Mouse (Mus musculus): ENCODE measurements around the gene Slc18a3. TPM values are rescaled to one million over a fixed set of nuclear protein-coding genes. Genes with fewer than 3 reads are reported as not detected.
A peak's percentile ranks its signal among the peaks of the same experiment; 100 is the strongest.

The Slc18a3 gene
- polyA plus RNA-seq, 1 experiment from 2014 or later = 30.0 TPM

DNA sequence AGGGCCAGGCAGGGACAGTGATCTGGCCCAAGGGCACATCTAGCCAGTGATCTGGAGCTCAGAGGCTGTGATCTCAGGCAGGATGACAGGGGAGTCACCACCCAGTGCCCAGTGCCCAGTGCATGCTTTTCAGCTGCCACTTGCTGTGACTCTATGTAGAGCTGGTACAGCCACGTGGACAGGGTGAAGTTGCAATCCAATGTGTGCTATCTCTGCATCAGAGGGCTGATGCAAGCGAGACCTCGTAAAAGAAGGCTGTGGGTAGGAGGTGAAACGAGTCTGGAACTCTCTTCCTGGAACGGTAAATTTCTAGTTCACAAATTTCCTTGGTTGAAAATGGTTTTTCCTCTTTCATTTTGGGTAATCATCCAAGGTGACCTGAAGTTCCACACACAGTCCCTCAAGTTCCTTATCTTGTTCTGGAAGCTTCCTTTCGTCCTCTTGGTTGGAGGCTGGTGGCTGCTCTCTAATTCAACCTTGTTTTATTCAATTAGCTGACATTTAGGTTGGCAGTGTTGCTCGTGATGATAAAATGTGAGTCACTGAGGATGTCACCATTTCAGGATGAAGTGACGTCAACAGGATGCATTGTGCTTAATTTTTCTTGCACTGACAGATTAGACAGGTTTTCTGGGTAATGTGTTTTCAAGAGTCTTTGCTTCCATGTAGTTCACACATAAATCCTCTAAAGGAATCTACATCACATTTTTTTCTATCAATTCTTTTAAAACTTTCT lies 31.6 kb upstream of the Slc18a3 start:
- no peaks in the 10 kb centered on the region for H3K27me3 ChIP-seq (replicated peaks)
- H3K4me3 ChIP-seq = no peak overlapping the region
- no peak overlapping the region for H3K4me2 ChIP-seq (replicated peaks)
- WGBS = 77% methylated on average over 8 of the region's 8 CpGs
- no peak for ATAC-seq (ENCODE audit: low FRiP score, low read depth)
- H3K4me1 ChIP-seq = peaks cover 5% of the 10 kb centered on the region; the same call in 1 of the 2 replicates
- no peaks in the 10 kb centered on the region for H3K36me3 ChIP-seq
- no peak overlapping the region for H3K27ac ChIP-seq
- H3K9me3 ChIP-seq = no peaks in the 10 kb centered on the region
- H3K9ac ChIP-seq = no peak overlapping the region

DNA sequence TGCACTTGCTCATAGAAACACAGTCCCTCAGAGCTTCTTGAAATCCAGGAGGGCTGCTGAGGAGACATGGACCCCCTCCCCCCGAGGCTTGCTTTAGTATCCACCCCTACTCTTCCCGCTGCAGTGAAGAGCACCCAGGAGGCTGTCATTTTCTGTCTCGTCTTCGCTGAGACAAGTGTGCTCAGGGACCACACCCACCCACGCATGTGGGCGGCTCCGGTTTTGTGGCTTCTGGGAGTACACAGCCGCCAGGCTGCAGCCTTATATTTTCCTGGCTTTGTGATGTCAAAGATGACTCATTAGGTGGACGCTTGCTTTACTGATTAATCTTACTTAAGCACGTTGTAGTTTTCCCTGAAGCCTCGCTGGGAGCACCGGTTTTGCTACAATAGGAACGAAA lies 27.9 kb upstream of the Slc18a3 start:
- no peak overlapping the region for H3K27ac ChIP-seq
- no peaks in the 10 kb centered on the region for H3K9me3 ChIP-seq
- 0 out of 2 replicates have a peak overlapping the region, but pooled peaks have one; percentile 4 for H3K4me3 ChIP-seq
- H3K36me3 ChIP-seq = no peaks in the 10 kb centered on the region
- H3K9ac ChIP-seq = no peak overlapping the region
- no peak for ATAC-seq (ENCODE audit: low FRiP score, low read depth)
- 22% methylated on average over 13 of the region's 13 CpGs for WGBS
- peaks cover 5% of the 10 kb centered on the region; the same call in 1 of the 2 replicates for H3K4me1 ChIP-seq
- H3K4me2 ChIP-seq (replicated peaks) = peak overlapping the region; percentile 49
- no peaks in the 10 kb centered on the region for H3K27me3 ChIP-seq (replicated peaks)

DNA sequence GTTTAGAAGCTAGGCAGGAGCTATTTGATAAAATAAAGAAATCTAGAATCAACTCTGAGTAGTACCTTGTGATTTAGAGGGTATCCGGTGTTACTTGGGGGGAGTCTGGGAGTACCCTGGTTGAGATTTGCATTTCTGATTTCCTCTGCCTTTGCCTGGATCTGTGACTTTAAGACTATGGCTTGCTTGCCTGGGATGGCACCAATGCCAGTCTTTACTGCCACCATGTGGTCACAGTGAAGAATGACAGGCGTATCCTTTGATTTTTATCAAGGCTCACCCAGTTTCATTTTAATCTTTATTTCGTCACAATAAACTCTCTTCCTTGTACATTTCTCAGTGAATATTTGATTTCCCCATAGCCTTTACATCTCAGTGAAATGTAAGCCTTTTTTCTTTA lies 17.4 kb upstream of the Slc18a3 start:
- no peak overlapping the region for H3K4me3 ChIP-seq
- no peak overlapping the region for H3K27ac ChIP-seq
- H3K4me2 ChIP-seq (replicated peaks) = no peak overlapping the region
- no peak overlapping the region for H3K9ac ChIP-seq
- ATAC-seq (ENCODE audit: low FRiP score, low read depth) = no peak
- H3K36me3 ChIP-seq = no peaks in the 10 kb centered on the region
- no peaks in the 10 kb centered on the region for H3K4me1 ChIP-seq
- H3K27me3 ChIP-seq (replicated peaks) = no peaks in the 10 kb centered on the region; the same call in 1 of the 2 replicates
- H3K9me3 ChIP-seq = no peaks in the 10 kb centered on the region
- 9% methylated on average over 3 of the region's 3 CpGs for WGBS

GRCm38 (mm10) chr14:32477581-32477980 lies 12.9 kb upstream of the Slc18a3 start:
- Histone ChIP-seq H3K4me3 (no peak overlapping the region), H3K4me2 (replicated peaks) (no peak overlapping the region), H3K27me3 (replicated peaks) (no peaks in the 10 kb centered on the region), H3K9me3 (no peaks in the 10 kb centered on the region), H3K36me3 (no peaks in the 10 kb centered on the region), H3K4me1 (no peaks in the 10 kb centered on the region), H3K9ac (no peak overlapping the region), H3K27ac (no peak overlapping the region)
- WGBS = 73% methylated on average over 1 of the region's 1 CpGs
- ATAC-seq (ENCODE audit: low FRiP score, low read depth) = no peak

- WGBS = 82% methylated on average over 6 of the region's 6 CpGs
- no peaks in the 10 kb centered on the region for H3K9me3 ChIP-seq
Observed at GRCm38 (mm10) chr14:32476559-32476958, 11.9 kb upstream of the Slc18a3 start.

GRCm38 (mm10) chr14:32472996-32473395 lies 8.3 kb upstream of the Slc18a3 start:
- Histone ChIP-seq H3K36me3 (no peaks in the 10 kb centered on the region), H3K4me1 (0 out of 2 replicates have a peak, but pooled peaks cover 7% of the 10 kb centered on the region), H3K4me2 (replicated peaks) (no peak overlapping the region), H3K9me3 (no peaks in the 10 kb centered on the region), H3K27ac (no peak overlapping the region), H3K4me3 (no peak overlapping the region), H3K27me3 (replicated peaks) (0 out of 2 replicates have a peak, but pooled peaks cover 7% of the 10 kb centered on the region), H3K9ac (no peak overlapping the region)
- peak; percentile 50; the same call in 1 of the 2 replicates for ATAC-seq (ENCODE audit: low FRiP score, low read depth)
- WGBS = 12% methylated on average over 4 of the region's 4 CpGs

More at GRCm38 (mm10) chr14:32476559-32476958, 11.9 kb upstream of the Slc18a3 start:
- Histone ChIP-seq H3K36me3 (no peaks in the 10 kb centered on the region), H3K4me3 (no peak overlapping the region), H3K4me2 (replicated peaks) (no peak overlapping the region), H3K4me1 (no peaks in the 10 kb centered on the region), H3K27ac (no peak overlapping the region), H3K27me3 (replicated peaks) (no peaks in the 10 kb centered on the region), H3K9ac (no peak overlapping the region)
- ATAC-seq (ENCODE audit: low FRiP score, low read depth) = no peak

- 5% methylated on average over 5 of the region's 5 CpGs for WGBS
- no peak overlapping the region for H3K4me2 ChIP-seq (replicated peaks)
- peaks cover 58% of the 10 kb centered on the region for H3K27me3 ChIP-seq (replicated peaks)
- H3K36me3 ChIP-seq = no peaks in the 10 kb centered on the region
- H3K9ac ChIP-seq = no peak overlapping the region
- H3K27ac ChIP-seq = no peak overlapping the region
- no peak overlapping the region for H3K4me3 ChIP-seq
- H3K4me1 ChIP-seq = peaks cover 22% of the 10 kb centered on the region
- no peaks in the 10 kb centered on the region for H3K9me3 ChIP-seq
- ATAC-seq (ENCODE audit: low FRiP score, low read depth) = no peak
Observed at GRCm38 (mm10) chr14:32467606-32468005, 3.0 kb upstream of the Slc18a3 start.

DNA sequence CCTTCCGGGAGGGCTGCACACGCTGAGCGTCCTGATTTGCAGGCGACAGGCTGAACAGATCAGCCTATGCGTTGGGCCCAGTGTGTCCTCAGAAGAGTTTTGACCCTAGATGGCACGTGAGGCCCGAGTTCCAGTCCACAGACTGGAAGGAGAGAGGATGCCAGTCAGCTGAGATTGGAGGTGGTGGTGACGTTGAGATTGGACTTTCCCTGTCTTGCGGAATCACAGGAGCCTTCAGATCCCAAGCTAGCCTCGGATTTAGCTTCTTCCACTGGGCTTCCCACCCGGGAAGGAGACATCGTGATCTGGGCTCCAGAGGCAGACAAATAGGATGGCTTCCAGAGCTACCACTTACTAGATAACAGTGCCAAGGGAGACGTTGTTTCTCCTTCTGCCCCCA lies 1.2 kb upstream of the Slc18a3 start, which contains the start of gene Chat:
TSS of gene Chat (minus strand) at position 101 of the 400 bp plus-strand sequence.
- Histone ChIP-seq H3K4me3 (peak within 1 kb of the TSS; percentile 23), H3K27ac (no peak within 1 kb of the TSS), H3K27me3 (replicated peaks) (peaks cover 75% of the 10 kb centered on the region), H3K9ac (peak within 1 kb of the TSS; percentile 43; the same call in 1 of the 2 replicates), H3K9me3 (no peaks in the 10 kb centered on the region), H3K4me1 (peaks cover 22% of the 10 kb centered on the region), H3K36me3 (no peaks in the 10 kb centered on the region), H3K4me2 (replicated peaks) (peak within 1 kb of the TSS; percentile 53)
- ATAC-seq (ENCODE audit: low FRiP score, low read depth) = no peak
- WGBS = 17% methylated on average over 13 of the region's 13 CpGs

DNA sequence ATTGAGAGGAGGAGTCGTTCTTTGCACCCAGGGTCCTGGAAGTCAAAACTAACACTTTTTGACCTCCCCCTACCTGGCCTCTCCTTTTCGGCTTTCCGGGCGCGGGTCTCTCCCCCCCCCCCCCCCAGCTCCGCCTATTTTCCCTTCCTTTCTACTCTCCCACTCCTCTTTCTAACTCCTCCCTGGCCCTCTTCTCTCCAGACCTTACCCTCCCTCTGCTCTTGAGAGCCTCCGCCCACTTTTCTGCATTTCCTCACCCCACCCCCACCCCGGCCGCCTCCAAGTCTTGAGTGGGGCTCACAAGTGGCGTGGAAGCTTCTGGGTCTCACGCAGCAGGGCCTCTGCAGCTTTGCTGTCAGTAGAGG lies 838 bp upstream of the Slc18a3 start:
- WGBS = under 1% methylated on average over 8 of the region's 11 CpGs
- Histone ChIP-seq H3K36me3 (no peaks in the 10 kb centered on the region), H3K4me1 (peaks cover 22% of the 10 kb centered on the region), H3K4me2 (replicated peaks) (peak overlapping the region; percentile 53), H3K9ac (0 out of 2 replicates have a peak overlapping the region, but pooled peaks have one; percentile 43), H3K27me3 (replicated peaks) (peaks cover 79% of the 10 kb centered on the region), H3K27ac (no peak overlapping the region), H3K9me3 (no peaks in the 10 kb centered on the region), H3K4me3 (peak overlapping the region; percentile 23)
- ATAC-seq (ENCODE audit: low FRiP score, low read depth) = no peak

DNA sequence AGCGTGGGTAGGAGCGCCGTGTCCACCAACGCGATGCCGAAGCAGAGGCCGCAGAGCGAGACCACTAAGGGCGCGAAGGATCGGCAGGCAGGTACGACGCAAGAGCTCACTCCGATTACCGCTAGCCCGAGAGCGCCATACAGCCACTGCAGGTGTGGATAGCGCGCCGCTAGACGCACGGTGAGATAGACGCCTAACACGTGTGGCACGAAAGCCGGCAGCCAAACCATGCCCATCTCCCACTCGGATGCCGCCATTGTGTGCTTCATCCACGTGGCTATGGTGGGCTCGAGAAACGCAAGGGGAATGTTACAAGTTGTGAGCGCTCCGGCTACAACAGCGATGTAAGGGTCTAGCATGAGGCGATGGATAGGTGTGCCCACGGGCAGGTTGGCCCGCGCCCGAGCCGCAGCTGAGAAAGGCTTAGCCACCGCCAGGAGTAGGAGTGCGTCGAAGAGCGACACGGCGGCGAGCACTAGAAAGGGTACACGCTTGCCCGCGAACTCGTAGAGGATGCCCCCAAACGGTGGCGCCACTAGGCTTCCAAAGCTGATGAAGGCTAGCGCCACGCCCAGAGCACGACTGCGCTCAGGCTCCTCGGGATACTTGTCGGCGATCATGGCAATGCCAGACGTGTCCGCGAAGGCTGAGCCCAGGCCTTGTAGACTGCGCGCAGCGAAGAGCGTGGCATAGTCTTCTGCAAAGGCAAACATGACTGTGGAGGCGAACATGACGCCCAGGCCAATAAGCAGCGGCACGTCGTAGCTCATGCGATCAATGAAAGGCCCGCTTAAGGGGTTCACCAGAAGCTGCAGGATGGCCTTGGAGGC lies 1.2 kb downstream of the Slc18a3 start:
- Histone ChIP-seq H3K27me3 (replicated peaks) (peaks cover 95% of the 10 kb centered on the region), H3K9me3 (no peaks in the 10 kb centered on the region), H3K4me1 (peaks cover 17% of the 10 kb centered on the region), H3K27ac (no peak overlapping the region), H3K36me3 (no peaks in the 10 kb centered on the region), H3K4me2 (replicated peaks) (peak overlapping the region; percentile 53), H3K4me3 (peak overlapping the region; percentile 23), H3K9ac (0 out of 2 replicates have a peak overlapping the region, but pooled peaks have one; percentile 43)
- ATAC-seq (ENCODE audit: low FRiP score, low read depth) = no peak
- WGBS = 3% methylated on average over 74 of the region's 74 CpGs

DNA sequence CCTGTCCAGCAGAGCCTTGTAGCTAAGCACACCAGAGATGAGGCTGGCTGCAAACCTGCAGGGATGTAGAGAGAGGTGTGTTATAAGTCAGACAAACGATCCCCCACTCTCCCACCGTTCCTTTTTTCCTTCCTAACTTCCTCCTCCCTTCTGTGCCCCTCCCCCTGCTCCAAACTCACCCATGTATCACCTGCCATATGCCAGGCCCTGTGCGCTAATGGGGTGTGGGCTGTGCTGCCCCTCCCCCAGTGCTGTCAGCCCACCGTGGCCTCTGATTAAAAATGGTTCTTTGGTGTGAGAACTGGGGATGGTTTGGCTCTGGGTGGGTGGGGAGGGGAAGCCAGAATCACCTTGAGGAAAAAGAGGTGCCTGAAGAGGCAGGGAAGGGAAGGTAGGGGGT lies 12.1 kb downstream of the Slc18a3 start:
- 10% methylated on average over 4 of the region's 4 CpGs for WGBS
- no peak overlapping the region for H3K4me2 ChIP-seq (replicated peaks)

DNA sequence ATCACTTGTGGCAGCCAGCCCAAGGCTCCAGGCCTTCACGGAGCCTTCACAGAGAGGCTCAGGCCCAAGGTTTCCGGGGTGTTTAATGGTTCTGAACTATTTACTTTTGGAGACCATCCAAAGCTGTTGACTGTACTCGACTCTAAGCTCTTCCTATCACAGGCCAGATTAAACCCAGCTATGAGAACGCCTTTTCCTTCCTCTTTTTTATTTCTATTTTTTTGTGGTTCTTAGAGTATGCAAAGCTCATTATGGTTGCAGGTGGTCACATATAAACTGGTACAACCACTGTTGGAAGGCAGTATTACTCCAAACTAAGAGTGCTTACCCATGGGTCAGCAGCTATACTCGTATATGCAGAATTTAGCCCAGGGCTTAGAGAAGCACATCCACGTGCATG lies 17.7 kb downstream of the Slc18a3 start:
- WGBS = 90% methylated on average over 6 of the region's 6 CpGs
- Histone ChIP-seq H3K36me3 (no peaks in the 10 kb centered on the region), H3K27me3 (replicated peaks) (no peaks in the 10 kb centered on the region; the same call in 1 of the 2 replicates), H3K4me2 (replicated peaks) (no peak overlapping the region), H3K4me3 (no peak overlapping the region), H3K9me3 (no peaks in the 10 kb centered on the region), H3K9ac (no peak overlapping the region), H3K27ac (no peak overlapping the region), H3K4me1 (0 out of 2 replicates have a peak, but pooled peaks cover 6% of the 10 kb centered on the region)
- ATAC-seq (ENCODE audit: low FRiP score, low read depth) = no peak

More for the DNA sequence above, 12.1 kb downstream of the Slc18a3 start:
- ATAC-seq (ENCODE audit: low FRiP score, low read depth) = no peak
- H3K27me3 ChIP-seq (replicated peaks) = peaks cover 22% of the 10 kb centered on the region
- no peaks in the 10 kb centered on the region for H3K9me3 ChIP-seq
- H3K36me3 ChIP-seq = no peaks in the 10 kb centered on the region
- H3K27ac ChIP-seq = no peak overlapping the region
- no peak overlapping the region for H3K9ac ChIP-seq
- H3K4me3 ChIP-seq = no peak overlapping the region
- peaks cover 14% of the 10 kb centered on the region for H3K4me1 ChIP-seq
